Mouse (Mus musculus) brain, adult 2 months (tissue): ENCODE measurements around the gene Chrm2.
A peak's percentile ranks its signal among the peaks of the same experiment; 100 is the strongest.

Experiments used
- DNase-seq: peaks from one replicate; pipeline ENCODE4 v3.0.0; 2011; ENCODE audit warnings: low read depth, low spot score

Gene Chrm2

GRCm38 (mm10) chr6:36516508-36516907 lies 128.6 kb downstream of the Chrm2 start:
- no peak for DNase-seq

- DNase-seq = peak; percentile 66
These were observed 129.4 kb downstream of the Chrm2 start for GRCm38 (mm10) chr6:36517242-36517641.

GRCm38 (mm10) chr6:36523599-36523998 lies 135.7 kb downstream of the Chrm2 start:
- no peak for DNase-seq

- no peak for DNase-seq
These were observed 140.6 kb downstream of the Chrm2 start for GRCm38 (mm10) chr6:36528509-36528908.

GRCm38 (mm10) chr6:36541247-36541646 lies 153.4 kb downstream of the Chrm2 start:
- DNase-seq = no peak

- peak; percentile 9 for DNase-seq
These were observed 179.0 kb downstream of the Chrm2 start for GRCm38 (mm10) chr6:36566886-36567285.
